Mouse (Mus musculus): ENCODE measurements around the gene Heg1. TPM values are rescaled to one million over a fixed set of nuclear protein-coding genes. Genes with fewer than 3 reads are reported as not detected.
A peak's percentile ranks its signal among the peaks of the same experiment; 100 is the strongest.

Heg1 gene
- polyA plus RNA-seq, 2 experiments: 3.2 to 3.5 TPM

GRCm38 (mm10) chr16:33759207-33759606 lies 75.0 kb downstream of the Heg1 start:
- H3K4me2 ChIP-seq (ENCODE audit: low read depth): no peak overlapping the region
- H3K27me3 ChIP-seq (ENCODE audit: control insufficient read depth, insufficient read depth, low read length): no peaks in the 10 kb centered on the region
- H3K4me3 ChIP-seq (ENCODE audit: insufficient read depth in 1 of 2, low read depth in 2 of 2, low read length in 2 of 2): no peak overlapping the region
- H3K9me3 ChIP-seq (ENCODE audit: control insufficient read depth, low read length): no peaks in the 10 kb centered on the region
- no peaks in the 10 kb centered on the region for H3K36me3 ChIP-seq (replicated peaks; ENCODE audit: control insufficient read depth, insufficient read depth, low read depth)
- DNase-seq (ENCODE audit: low read depth in 3 of 3, low spot score in 3 of 3) (no peak), ATAC-seq (ENCODE audit: insufficient read depth) (no peak)
- H3K4me1 ChIP-seq (replicated peaks; ENCODE audit: control insufficient read depth in 2 of 2, insufficient read depth in 2 of 2, low read length in 1 of 2): peaks cover 8 to 39% of the 10 kb centered on the region in 2 experiments
- no peak for TF ChIP-seq EP300 (IDR thresholded peaks at IDR 0.05; ENCODE audit: low read depth)
- TF ChIP-seq CTCF (IDR thresholded peaks at IDR 0.05; ENCODE audit: low read depth): no peak
- H3K27ac ChIP-seq: no peak overlapping the region
- no peak overlapping the region for H3K9ac ChIP-seq (replicated peaks)
- 73% methylated on average over 7 of the region's 7 CpGs for WGBS (ENCODE audit: insufficient replicate concordance)

GRCm38 (mm10) chr16:33760542-33760941 lies 76.4 kb downstream of the Heg1 start:
- Histone ChIP-seq H3K4me2 (ENCODE audit: low read depth) (no peak overlapping the region), H3K4me3 (ENCODE audit: insufficient read depth in 1 of 2, low read depth in 2 of 2, low read length in 2 of 2) (no peak overlapping the region), H3K27ac (no peak overlapping the region), H3K9ac (replicated peaks) (no peak overlapping the region), H3K36me3 (replicated peaks; ENCODE audit: control insufficient read depth, insufficient read depth, low read depth) (no peaks in the 10 kb centered on the region), H3K27me3 (ENCODE audit: control insufficient read depth, insufficient read depth, low read length) (no peaks in the 10 kb centered on the region), H3K4me1 (replicated peaks; ENCODE audit: control insufficient read depth in 2 of 2, insufficient read depth in 2 of 2, low read length in 1 of 2) (peaks cover 8 to 46% of the 10 kb centered on the region in 2 experiments), H3K9me3 (ENCODE audit: control insufficient read depth, low read length) (no peaks in the 10 kb centered on the region)
- WGBS (ENCODE audit: insufficient replicate concordance): 38% methylated on average over 5 of the region's 5 CpGs
- TF ChIP-seq EP300 (IDR thresholded peaks at IDR 0.05; ENCODE audit: low read depth) (no peak), CTCF (IDR thresholded peaks at IDR 0.05; ENCODE audit: low read depth) (no peak)
- DNase-seq (ENCODE audit: low read depth in 3 of 3, low spot score in 3 of 3): no peak
- no peak for ATAC-seq (ENCODE audit: insufficient read depth)

- no peak for TF ChIP-seq CTCF (IDR thresholded peaks at IDR 0.05; ENCODE audit: low read depth)
- no peak for TF ChIP-seq EP300 (IDR thresholded peaks at IDR 0.05; ENCODE audit: low read depth)
- H3K9me3 ChIP-seq (ENCODE audit: control insufficient read depth, low read length): no peaks in the 10 kb centered on the region
- H3K4me2 ChIP-seq (ENCODE audit: low read depth): no peak overlapping the region
- no peaks in the 10 kb centered on the region for H3K27me3 ChIP-seq (ENCODE audit: control insufficient read depth, insufficient read depth, low read length)
- no peak overlapping the region for H3K27ac ChIP-seq
- H3K36me3 ChIP-seq (replicated peaks; ENCODE audit: control insufficient read depth, insufficient read depth, low read depth): no peaks in the 10 kb centered on the region
- ATAC-seq (ENCODE audit: insufficient read depth) (no peak), DNase-seq (ENCODE audit: low read depth in 3 of 3, low spot score in 3 of 3) (no peak)
- peaks cover 8 to 43% of the 10 kb centered on the region in 2 experiments for H3K4me1 ChIP-seq (replicated peaks; ENCODE audit: control insufficient read depth in 2 of 2, insufficient read depth in 2 of 2, low read length in 1 of 2)
- 85% methylated on average over 11 of the region's 11 CpGs for WGBS (ENCODE audit: insufficient replicate concordance)
- H3K9ac ChIP-seq (replicated peaks): no peak overlapping the region
- H3K4me3 ChIP-seq (ENCODE audit: insufficient read depth in 1 of 2, low read depth in 2 of 2, low read length in 2 of 2): no peak overlapping the region
Observed at GRCm38 (mm10) chr16:33760996-33761395, 76.8 kb downstream of the Heg1 start.

- peak overlapping the region; percentile 26 for H3K4me2 ChIP-seq (ENCODE audit: low read depth)
Observed at GRCm38 (mm10) chr16:33764501-33765193, 80.5 kb downstream of the Heg1 start.

GRCm38 (mm10) chr16:33765477-33765876 lies 81.3 kb downstream of the Heg1 start:
- TF ChIP-seq CTCF (IDR thresholded peaks at IDR 0.05; ENCODE audit: low read depth): no peak
- no peak for TF ChIP-seq EP300 (IDR thresholded peaks at IDR 0.05; ENCODE audit: low read depth)
- no peak overlapping the region for H3K4me3 ChIP-seq (ENCODE audit: insufficient read depth in 1 of 2, low read depth in 2 of 2, low read length in 2 of 2)
- H3K9me3 ChIP-seq (ENCODE audit: control insufficient read depth, low read length): no peaks in the 10 kb centered on the region
- no peak overlapping the region for H3K4me2 ChIP-seq (ENCODE audit: low read depth)
- no peak overlapping the region for H3K27ac ChIP-seq
- no peaks in the 10 kb centered on the region for H3K27me3 ChIP-seq (ENCODE audit: control insufficient read depth, insufficient read depth, low read length)
- WGBS (ENCODE audit: insufficient replicate concordance): 59% methylated on average over 2 of the region's 2 CpGs
- no peak for DNase-seq (ENCODE audit: low read depth in 3 of 3, low spot score in 3 of 3)
- H3K4me1 ChIP-seq (replicated peaks; ENCODE audit: control insufficient read depth in 2 of 2, insufficient read depth in 2 of 2, low read length in 1 of 2): peaks cover 8 to 49% of the 10 kb centered on the region in 2 experiments
- no peak overlapping the region for H3K9ac ChIP-seq (replicated peaks)
- no peaks in the 10 kb centered on the region for H3K36me3 ChIP-seq (replicated peaks; ENCODE audit: control insufficient read depth, insufficient read depth, low read depth)
- no peak for ATAC-seq (ENCODE audit: insufficient read depth)

More at GRCm38 (mm10) chr16:33764501-33765193, 80.5 kb downstream of the Heg1 start:
- Histone ChIP-seq H3K9ac (replicated peaks) (no peak overlapping the region; the same call in 1 of the 2 replicates), H3K4me1 (replicated peaks; ENCODE audit: control insufficient read depth in 2 of 2, insufficient read depth in 2 of 2, low read length in 1 of 2) (peaks cover 8 to 48% of the 10 kb centered on the region in 2 experiments), H3K36me3 (replicated peaks; ENCODE audit: control insufficient read depth, insufficient read depth, low read depth) (no peaks in the 10 kb centered on the region), H3K4me3 (ENCODE audit: insufficient read depth in 1 of 2, low read depth in 2 of 2, low read length in 2 of 2) (no peak overlapping the region), H3K27ac (no peak overlapping the region), H3K9me3 (ENCODE audit: control insufficient read depth, low read length) (no peaks in the 10 kb centered on the region), H3K27me3 (ENCODE audit: control insufficient read depth, insufficient read depth, low read length) (no peaks in the 10 kb centered on the region)
- peak; percentile 61 for ATAC-seq (ENCODE audit: insufficient read depth)
- TF ChIP-seq EP300 (IDR thresholded peaks at IDR 0.05; ENCODE audit: low read depth) (peak; percentile 50), CTCF (IDR thresholded peaks at IDR 0.05; ENCODE audit: low read depth) (no peak)
- no peak for DNase-seq (ENCODE audit: low read depth in 3 of 3, low spot score in 3 of 3)
- 48% methylated on average over 12 of the region's 12 CpGs for WGBS (ENCODE audit: insufficient replicate concordance)
